In the genomic region with DNA sequence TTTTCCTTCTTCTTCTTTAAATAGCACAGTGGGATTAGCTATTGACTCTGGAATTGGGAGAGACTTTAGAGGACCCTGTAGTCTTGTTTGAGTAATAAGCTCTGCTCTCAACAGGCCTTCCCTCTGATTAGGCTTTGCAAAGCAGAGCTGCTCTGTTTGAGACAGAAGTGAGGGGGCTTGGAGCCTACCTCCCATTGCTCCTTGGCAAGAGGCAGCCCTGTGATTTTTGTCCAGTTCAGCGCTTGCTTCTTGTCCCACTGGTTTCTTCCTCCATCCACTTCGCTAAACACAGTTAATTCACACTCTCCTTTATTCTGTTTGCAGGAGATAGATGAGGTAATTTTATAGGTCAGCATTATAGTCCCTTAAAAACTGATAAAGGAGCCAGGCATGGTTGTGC, we compare ENCODE assay signal across 15 mouse cellular contexts. TPM values are rescaled to one million over a fixed set of nuclear protein-coding genes. Genes with fewer than 3 reads are reported as not detected.
A peak's percentile ranks its signal among the peaks of the same experiment; 100 is the strongest.
DNase-seq lines count a peak whose midpoint lies in the region; ATAC-seq lines count a peak whose summit lies in the region.
"Had no signal": no experiment of that assay in that cellular context is flagged by ENCODE, and none has a peak within 500 bp of the region (broad histone marks: within the 10 kb centered on the region; RNA-seq: fewer than 3 reads in every experiment).

No protein-coding gene starts in this region.

- H3K36me3 ChIP-seq in hindbrain, embryonic 16.5 days (ENCODE audit: control insufficient read depth, insufficient read depth, low read length), result peaks cover 24% of the 10 kb centered on the region
- peaks cover 34% of the 10 kb centered on the region for H3K36me3 ChIP-seq in hindbrain, embryonic 10.5 days
- H3K36me3 ChIP-seq in lung, embryonic 16.5 days (ENCODE audit: control insufficient read depth, insufficient read depth, low read length), result peaks cover 7% of the 10 kb centered on the region
- 0 out of 2 replicates have a peak, but pooled peaks cover 6% of the 10 kb centered on the region for H3K36me3 ChIP-seq in intestine, embryonic 15.5 days

- no peaks in the 10 kb centered on the region for H3K9me3 ChIP-seq in hindbrain, embryonic 16.5 days (ENCODE audit: control insufficient read depth, low read length)
- H3K9me3 ChIP-seq in hindbrain, embryonic 10.5 days, result no peaks in the 10 kb centered on the region
- H3K9me3 ChIP-seq in lung, embryonic 16.5 days (ENCODE audit: control insufficient read depth, low read length), result no peaks in the 10 kb centered on the region
- no peaks in the 10 kb centered on the region for H3K9me3 ChIP-seq in intestine, embryonic 15.5 days
- H3K9me3 ChIP-seq: limb, embryonic 12.5 days; neural tube, embryonic 13.5 days had no signal

- WGBS in hindbrain, embryonic 16.5 days, result 65% methylated on average over 2 of the region's 2 CpGs
- WGBS in hindbrain, embryonic 10.5 days, result 93% methylated on average over 2 of the region's 2 CpGs
- 74% methylated on average over 2 of the region's 2 CpGs for WGBS in lung, embryonic 16.5 days
- WGBS in intestine, embryonic 15.5 days, result 76% methylated on average over 2 of the region's 2 CpGs

- no peak overlapping the region for H3K4me3 ChIP-seq in hindbrain, embryonic 16.5 days (ENCODE audit: low read length)
- H3K4me3 ChIP-seq in hindbrain, embryonic 10.5 days, result no peak overlapping the region
- no peak overlapping the region for H3K4me3 ChIP-seq in lung, embryonic 16.5 days (ENCODE audit: low read length)
- H3K4me3 ChIP-seq in intestine, embryonic 15.5 days (replicated peaks), result no peak overlapping the region
- H3K4me3 ChIP-seq: limb, embryonic 12.5 days; neural tube, embryonic 13.5 days had no signal

- no peaks in the 10 kb centered on the region for H3K27me3 ChIP-seq in hindbrain, embryonic 16.5 days (replicated peaks; ENCODE audit: control insufficient read depth, insufficient read depth, low read length)
- H3K27me3 ChIP-seq in hindbrain, embryonic 10.5 days (ENCODE audit: insufficient read depth, poor library complexity, severe bottlenecking), result no peaks in the 10 kb centered on the region
- H3K27me3 ChIP-seq in lung, embryonic 16.5 days (ENCODE audit: control insufficient read depth, insufficient read depth, low read depth, low read length), result no peaks in the 10 kb centered on the region
- no peaks in the 10 kb centered on the region for H3K27me3 ChIP-seq in intestine, embryonic 15.5 days (replicated peaks)
- H3K27me3 ChIP-seq: limb, embryonic 12.5 days; neural tube, embryonic 13.5 days had no signal

- no peak for DNase-seq in hindbrain, embryonic 10.5 days (ENCODE audit: low spot score)
- DNase-seq in lung, postnatal 36 days, result no peak
- DNase-seq in testis, postnatal 10 days (ENCODE audit: low spot score), result no peak
- no peak for DNase-seq in adrenal gland, postnatal 25 days
- DNase-seq: adrenal gland, adult 8-10 months; kidney, adult 9 months; kidney, postnatal 36 days; lung, embryonic 14.5 days; thymus, adult 2 months had no signal

- peak overlapping the region; percentile 5 for H3K27ac ChIP-seq in hindbrain, embryonic 16.5 days (ENCODE audit: low read depth, low read length)
- H3K27ac ChIP-seq in hindbrain, embryonic 10.5 days, result no peak overlapping the region
- peak overlapping the region; percentile 5; the same call in 1 of the 2 replicates for H3K27ac ChIP-seq in lung, embryonic 16.5 days (ENCODE audit: low read length)
- no peak overlapping the region for H3K27ac ChIP-seq in intestine, embryonic 15.5 days
- H3K27ac ChIP-seq: limb, embryonic 12.5 days; neural tube, embryonic 13.5 days had no signal

- ATAC-seq in hindbrain, embryonic 16.5 days, result peak; percentile 38; the same call in 1 of the 2 replicates
- no peak for ATAC-seq in lung, embryonic 16.5 days (ENCODE audit: low read depth)
- 0 out of 2 replicates have a peak, but pooled peaks have one; percentile 41 for ATAC-seq in intestine, embryonic 15.5 days

- no peak overlapping the region for H3K4me2 ChIP-seq in hindbrain, embryonic 16.5 days (ENCODE audit: low read length)
- no peak overlapping the region for H3K4me2 ChIP-seq in lung, embryonic 16.5 days (ENCODE audit: low read depth, low read length)
- H3K4me2 ChIP-seq in intestine, embryonic 15.5 days (replicated peaks), result no peak overlapping the region
- H3K4me2 ChIP-seq: limb, embryonic 12.5 days; lung, embryonic 14.5 days; midbrain, embryonic 11.5 days; neural tube, embryonic 13.5 days had no signal

- no peak overlapping the region for H3K9ac ChIP-seq in hindbrain, embryonic 16.5 days (ENCODE audit: low read depth, low read length)
- H3K9ac ChIP-seq in lung, embryonic 16.5 days (ENCODE audit: low read length), result no peak overlapping the region
- H3K9ac ChIP-seq in intestine, embryonic 15.5 days, result no peak overlapping the region
- H3K9ac ChIP-seq: limb, embryonic 12.5 days; lung, embryonic 14.5 days; neural tube, embryonic 13.5 days had no signal

- no peaks in the 10 kb centered on the region; the same call in 1 of the 2 replicates for H3K4me1 ChIP-seq in hindbrain, embryonic 16.5 days (ENCODE audit: control insufficient read depth, insufficient read depth, low read depth, low read length)
- H3K4me1 ChIP-seq in hindbrain, embryonic 10.5 days (replicated peaks), result no peaks in the 10 kb centered on the region
- peaks cover 3% of the 10 kb centered on the region; the same call in 1 of the 2 replicates for H3K4me1 ChIP-seq in lung, embryonic 16.5 days (replicated peaks; ENCODE audit: control insufficient read depth, insufficient read depth, low read length)
- no peaks in the 10 kb centered on the region; the same call in 1 of the 2 replicates for H3K4me1 ChIP-seq in intestine, embryonic 15.5 days (replicated peaks)
- H3K4me1 ChIP-seq: limb, embryonic 12.5 days had no signal

RNA-seq across cellular contexts. Expression of a gene that starts 19.0 kb away (rescaled TPM):
- 83.0 and 88.1 TPM in 2 replicates for polyA plus RNA-seq in hindbrain, embryonic 16.5 days (2015; fragmentation: Nextera tagmentation; extraction: Ambion mirVana)
- 28.0 and 31.4 TPM in 2 replicates for polyA plus RNA-seq in hindbrain, embryonic 10.5 days (2016; fragmentation: Nextera tagmentation; extraction: Ambion mirVana)
- 40.4 and 45.0 TPM in 2 replicates for polyA plus RNA-seq in lung, embryonic 16.5 days (2015; fragmentation: Nextera tagmentation; extraction: Ambion mirVana)
- 15.6 and 16.5 TPM in 2 replicates for polyA plus RNA-seq in intestine, embryonic 15.5 days (2015; fragmentation: Nextera tagmentation; extraction: Ambion mirVana)
- total RNA-seq in adrenal gland, postnatal 25 days (2021), result 2.7 and 3.4 TPM in 2 replicates

Comparison
In these comparisons a context has a peak if more than half of its experiments do, and no peak if none do; other contexts are left out.
1. H3K27ac ChIP-seq: peak in hindbrain, embryonic 16.5 days (single experiment) and lung, embryonic 16.5 days (single experiment); none in hindbrain, embryonic 10.5 days (single experiment) and intestine, embryonic 15.5 days (single experiment).